Mouse (Mus musculus): Measurements from ENCODE around the gene Kansl1l. TPM values are rescaled to one million over a fixed set of nuclear protein-coding genes. Genes with fewer than 3 reads are reported as not detected.
A peak's percentile ranks its signal among the peaks of the same experiment; 100 is the strongest.

Gene Kansl1l
- total and polyA plus RNA-seq, 3 experiments: 1.8 to 1.9 TPM; not detected in 1

DNA sequence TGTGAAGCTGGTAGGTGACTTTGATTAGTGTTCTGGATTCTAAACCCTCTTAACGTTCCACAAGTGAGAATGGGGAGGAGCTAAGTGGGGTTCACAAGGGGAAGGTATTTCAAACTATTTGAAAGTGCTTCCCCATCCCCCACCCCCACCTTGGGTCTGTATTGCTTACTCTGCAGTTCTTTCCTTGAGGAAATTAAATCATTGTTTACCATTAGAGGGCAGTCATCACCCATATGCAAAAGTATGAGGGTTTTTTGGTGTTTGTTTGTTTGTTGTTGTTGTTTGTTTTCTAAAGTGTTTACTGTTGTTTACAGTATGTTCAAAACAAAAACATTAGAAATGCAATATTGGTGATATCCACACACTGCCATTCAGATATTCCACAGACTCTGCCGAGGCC lies 138.7 kb downstream of the Kansl1l start:
- H3K27me3 ChIP-seq (ENCODE audit: control insufficient read depth in 1 of 2, insufficient read depth in 2 of 2, low read length in 2 of 2): no peaks in the 10 kb centered on the region; a peak in 2 of 4 replicates
- H3K27ac ChIP-seq (ENCODE audit: control insufficient read depth, low read depth, low read length): no peak overlapping the region
- H3K9me3 ChIP-seq (replicated peaks; ENCODE audit: insufficient read depth, low read length): no peaks in the 10 kb centered on the region
- H3K79me2 ChIP-seq (ENCODE audit: control insufficient read depth, insufficient read depth, low read length, poor library complexity): no peaks in the 10 kb centered on the region
- no peaks in the 10 kb centered on the region for H3K36me3 ChIP-seq (ENCODE audit: control insufficient read depth in 1 of 2, insufficient read depth in 2 of 2, low read length in 2 of 2)
- H3K4me1 ChIP-seq (ENCODE audit: control insufficient read depth in 1 of 2, insufficient read depth in 2 of 2, low read length in 2 of 2): no peaks in the 10 kb centered on the region
- no peak overlapping the region for H3K9ac ChIP-seq (ENCODE audit: control insufficient read depth, low read depth, low read length, poor library complexity, severe bottlenecking)
- no peak for TF ChIP-seq ZKSCAN1 (IDR thresholded peaks at IDR 0.05; ENCODE audit: low read depth, low read length)
- TF ChIP-seq RCOR1 (IDR thresholded peaks at IDR 0.05; ENCODE audit: low read depth, low read length): no peak
- peak; percentile 19; the same call in 1 of the 2 replicates for TF ChIP-seq SMC3 (IDR thresholded peaks at IDR 0.05; ENCODE audit: low read depth, low read length)
- TF ChIP-seq MXI1 (IDR thresholded peaks at IDR 0.05; ENCODE audit: low read depth, low read length): no peak
- TF ChIP-seq NRF1 (IDR thresholded peaks at IDR 0.05; ENCODE audit: insufficient read depth, low read depth, low read length, poor library complexity, severe bottlenecking): no peak
- TF ChIP-seq HCFC1 (IDR thresholded peaks at IDR 0.05; ENCODE audit: low read depth, low read length): no peak
- TF ChIP-seq MYC (IDR thresholded peaks at IDR 0.05; ENCODE audit: low read depth, low read length): no peak
- peak; percentile 32 for TF ChIP-seq RAD21 (IDR thresholded peaks at IDR 0.05; ENCODE audit: low read depth, low read length)
- TF ChIP-seq MAFK (IDR thresholded peaks at IDR 0.05; ENCODE audit: borderline replicate concordance, low read depth, low read length): 0 out of 2 replicates have a peak, but pooled peaks have one; percentile 55
- peak in 1 of 3 experiments; percentile 26; a peak in 2 of 6 replicates for TF ChIP-seq CTCF (IDR thresholded peaks at IDR 0.05 in 2 of 3, conservative IDR thresholded peaks at IDR 0.05 in 1 of 3; ENCODE audit: control insufficient read depth in 1 of 3, insufficient read depth in 1 of 3, low read depth in 2 of 3, low read length in 3 of 3, poor library complexity in 1 of 3, severe bottlenecking in 1 of 3)
- H3K4me3 ChIP-seq (ENCODE audit: control insufficient read depth in 1 of 2, insufficient read depth in 1 of 2, low read depth in 2 of 2, low read length in 2 of 2): no peak overlapping the region
- DNase-seq (ENCODE audit: low read depth, low spot score): no peak

DNA sequence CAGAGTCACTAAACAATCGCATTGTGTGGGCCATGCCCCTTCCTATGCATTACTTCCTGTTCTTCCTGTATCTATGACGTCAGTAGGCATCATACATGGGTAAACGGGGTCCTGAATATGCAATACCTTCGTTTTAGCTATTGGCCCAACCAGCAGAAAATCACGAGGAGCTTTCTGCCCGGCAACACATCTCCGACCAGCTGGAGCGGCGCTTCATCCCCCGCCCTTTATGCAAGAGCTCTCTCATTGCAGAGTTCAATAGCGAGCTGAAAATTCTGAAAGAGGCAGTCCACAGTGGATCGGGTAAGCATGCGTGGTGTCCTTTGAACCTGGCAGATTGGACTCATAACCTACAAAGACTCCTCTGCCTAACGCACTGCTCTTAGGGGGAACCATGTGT lies 139.4 kb downstream of the Kansl1l start:
- Histone ChIP-seq H3K4me3 (ENCODE audit: control insufficient read depth in 1 of 2, insufficient read depth in 1 of 2, low read depth in 2 of 2, low read length in 2 of 2) (no peak overlapping the region), H3K36me3 (ENCODE audit: control insufficient read depth in 1 of 2, insufficient read depth in 2 of 2, low read length in 2 of 2) (no peaks in the 10 kb centered on the region), H3K9ac (ENCODE audit: control insufficient read depth, low read depth, low read length, poor library complexity, severe bottlenecking) (no peak overlapping the region), H3K9me3 (replicated peaks; ENCODE audit: insufficient read depth, low read length) (no peaks in the 10 kb centered on the region), H3K27ac (ENCODE audit: control insufficient read depth, low read depth, low read length) (no peak overlapping the region), H3K79me2 (ENCODE audit: control insufficient read depth, insufficient read depth, low read length, poor library complexity) (no peaks in the 10 kb centered on the region), H3K27me3 (ENCODE audit: control insufficient read depth in 1 of 2, insufficient read depth in 2 of 2, low read length in 2 of 2) (no peaks in the 10 kb centered on the region; a peak in 2 of 4 replicates), H3K4me1 (ENCODE audit: control insufficient read depth in 1 of 2, insufficient read depth in 2 of 2, low read length in 2 of 2) (no peaks in the 10 kb centered on the region)
- TF ChIP-seq CHD2 (IDR thresholded peaks at IDR 0.05; ENCODE audit: low read length) (no peak), GATA1 (IDR thresholded peaks at IDR 0.05; ENCODE audit: low read depth, low read length) (no peak), TBP (IDR thresholded peaks at IDR 0.05; ENCODE audit: low read depth, low read length) (no peak), USF2 (IDR thresholded peaks at IDR 0.05; ENCODE audit: borderline replicate concordance in 1 of 2, insufficient read depth in 1 of 2, low read depth in 1 of 2, low read length in 2 of 2) (no peak), UBTF (IDR thresholded peaks at IDR 0.05; ENCODE audit: borderline replicate concordance, insufficient read depth, low read depth, low read length) (no peak), NELFE (IDR thresholded peaks at IDR 0.05; ENCODE audit: low read depth, low read length) (no peak), ELF1 (IDR thresholded peaks at IDR 0.05; ENCODE audit: low read depth, low read length) (no peak), ZKSCAN1 (IDR thresholded peaks at IDR 0.05; ENCODE audit: low read depth, low read length) (no peak), SIN3A (IDR thresholded peaks at IDR 0.05; ENCODE audit: low read length) (no peak), MXI1 (IDR thresholded peaks at IDR 0.05; ENCODE audit: low read depth, low read length) (no peak), MYC (IDR thresholded peaks at IDR 0.05; ENCODE audit: low read depth, low read length) (no peak), POLR2A (IDR thresholded peaks at IDR 0.05; ENCODE audit: control insufficient read depth in 1 of 2, insufficient read depth in 1 of 2, low read depth in 1 of 2, low read length in 2 of 2, poor library complexity in 1 of 2) (no peak), ZC3H11A (IDR thresholded peaks at IDR 0.05; ENCODE audit: low read depth, low read length) (no peak), CHD1 (IDR thresholded peaks at IDR 0.05; ENCODE audit: low read depth, low read length) (no peak)
- DNase-seq (ENCODE audit: low read depth, low spot score): no peak

Data from MEL (cell line).